Mouse (Mus musculus) left cerebral cortex, adult 2 months (tissue): ENCODE measurements around the gene Alcam. TPM values are rescaled to one million over a fixed set of nuclear protein-coding genes. Genes with fewer than 3 reads are reported as not detected.

Source experiments
- DNase-seq, 2 experiments: peaks; one replicate each; pipeline ENCODE4 v3.0.0; 2021 to 2022; ENCODE audit warnings: low spot score in 2 of 2, mixed read lengths in 1 of 2; ENCODE audit errors: extremely low spot score in 1 of 2
- H3K27ac ChIP-seq: fragments of 200-600 bp; 2 replicates; pipeline ENCODE4 v1.8.1; 2022
- H3K4me3 ChIP-seq: fragments of 200-600 bp; 2 replicates; pipeline ENCODE4 v1.8.1; 2022
- CTCF ChIP-seq: fragments of 200-600 bp; IDR thresholded peaks from 2 replicates; pipeline ENCODE4 v1.8.1; 2022; ENCODE audit warnings: antibody characterized with exemption, mild to moderate bottlenecking, moderate library complexity
- intact Hi-C: fragments of 180-260 bp; cut with DNase I; formaldehyde crosslinking; loops from one replicate; pipeline ENCODE4 v1.15.1; 2025
- total RNA-seq, 2 experiments: library from RNA; stranded (reverse); gene quantifications; 2 replicates each; pipeline ENCODE4 v1.2.3; 2021

Gene Alcam
- total RNA-seq, 2 experiments from 2014 or later = 176 to 178 TPM

- DNase-seq = no peak
- no peak overlapping the region for H3K27ac ChIP-seq
- H3K4me3 ChIP-seq = no peak overlapping the region
- intact Hi-C loops = no loop called here
- TF ChIP-seq CTCF = no peak
Observed at GRCm38 (mm10) chr16:52342694-52343466, 111.0 kb downstream of the Alcam start.

DNA sequence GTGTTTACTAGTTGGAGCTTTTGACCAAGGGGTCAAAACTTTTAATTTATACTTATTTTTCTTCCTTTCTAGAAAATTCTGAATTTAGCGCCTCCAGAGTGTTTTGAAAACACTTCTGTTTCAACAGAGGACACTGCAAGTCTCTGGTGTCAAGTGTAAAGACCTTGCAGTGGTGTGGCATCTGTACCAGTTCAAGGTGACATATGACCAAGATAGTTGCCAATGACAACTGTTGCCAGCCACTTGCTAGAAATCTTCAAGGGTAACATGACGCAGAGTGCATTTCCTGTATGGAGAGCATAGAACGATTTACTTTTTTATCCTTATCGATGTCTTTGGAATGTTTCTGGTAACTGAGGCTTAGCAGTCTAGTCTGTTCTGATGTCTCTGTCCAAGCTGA is 119.8 kb downstream of the Alcam start:
- intact Hi-C loops = no loop called here
- DNase-seq = no peak
- Histone ChIP-seq H3K27ac (no peak overlapping the region), H3K4me3 (no peak overlapping the region)
- no peak for TF ChIP-seq CTCF

DNA sequence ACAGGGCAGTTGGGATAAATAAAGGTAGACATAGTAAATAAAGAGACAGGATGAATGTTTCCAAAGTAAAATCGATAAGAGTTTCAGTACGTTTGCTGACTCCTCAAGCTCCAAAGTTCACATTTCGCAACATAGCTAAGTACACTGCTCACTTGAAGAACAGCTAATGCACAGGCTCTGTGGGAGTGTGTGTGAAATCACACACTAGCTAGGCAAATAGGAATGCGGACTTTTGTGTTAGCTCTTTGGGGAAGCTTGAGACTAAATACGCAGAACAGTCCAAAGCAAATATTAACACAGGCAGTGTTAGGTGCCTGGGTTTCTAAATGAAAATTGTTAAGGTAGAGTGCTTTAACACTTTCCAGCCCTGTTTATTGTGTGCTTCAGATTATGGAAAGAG is 120.2 kb downstream of the Alcam start:
- intact Hi-C loops = no loop called here
- no peak overlapping the region for H3K27ac ChIP-seq

GRCm38 (mm10) chr16:52331341-52331830 is 122.5 kb downstream of the Alcam start:
- no peak for TF ChIP-seq CTCF
- H3K27ac ChIP-seq = no peak overlapping the region
- no peak for DNase-seq
- intact Hi-C loops = no loop called here
- no peak overlapping the region for H3K4me3 ChIP-seq

More for the DNA sequence above, 120.2 kb downstream of the Alcam start:
- no peak for TF ChIP-seq CTCF
- no peak overlapping the region for H3K4me3 ChIP-seq
- DNase-seq = no peak

- no peak for DNase-seq
- no peak for TF ChIP-seq CTCF
- intact Hi-C loops = no loop called here
- H3K27ac ChIP-seq = no peak overlapping the region
- H3K4me3 ChIP-seq = no peak overlapping the region
Observed at GRCm38 (mm10) chr16:52329420-52329819, 124.5 kb downstream of the Alcam start.

- Histone ChIP-seq H3K27ac (no peak overlapping the region), H3K4me3 (no peak overlapping the region)
- intact Hi-C loops = no loop called here
- no peak for TF ChIP-seq CTCF
- no peak for DNase-seq
Observed at GRCm38 (mm10) chr16:52319229-52319628, 134.6 kb downstream of the Alcam start.

GRCm38 (mm10) chr16:52311073-52311472 is 142.8 kb downstream of the Alcam start:
- Histone ChIP-seq H3K27ac (no peak overlapping the region), H3K4me3 (peak overlapping the region; percentile 32; the same call in 1 of the 2 replicates)
- DNase-seq = peak; percentile 60 to 84
- TF ChIP-seq CTCF = peak; percentile 94
- intact Hi-C loops = loop anchor here (1.0 kb wide), 1 partner anchor 142 kb away; no protein-coding TSS in a partner anchor

DNA sequence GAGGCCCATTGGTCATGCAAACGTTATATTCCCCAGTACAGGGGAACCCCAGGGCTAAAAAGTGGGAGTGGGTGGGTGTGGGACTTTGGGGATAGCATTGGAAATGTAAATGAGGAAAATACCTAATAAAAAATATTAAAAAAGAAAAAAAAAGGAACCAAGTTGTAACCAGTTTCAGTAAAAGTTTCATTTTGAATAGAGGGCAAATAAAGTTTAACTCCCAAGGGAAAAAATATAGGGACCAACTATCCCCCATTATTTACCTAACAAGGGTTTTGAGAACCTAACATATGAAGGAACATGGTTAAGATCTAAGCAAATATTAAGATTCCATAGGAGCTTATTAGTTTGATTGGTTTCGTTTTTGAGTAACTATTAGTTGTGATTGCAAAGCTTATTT is 146.9 kb downstream of the Alcam start:
- Histone ChIP-seq H3K4me3 (no peak overlapping the region), H3K27ac (no peak overlapping the region)
- TF ChIP-seq CTCF = no peak
- intact Hi-C loops = no loop called here
- no peak for DNase-seq

DNA sequence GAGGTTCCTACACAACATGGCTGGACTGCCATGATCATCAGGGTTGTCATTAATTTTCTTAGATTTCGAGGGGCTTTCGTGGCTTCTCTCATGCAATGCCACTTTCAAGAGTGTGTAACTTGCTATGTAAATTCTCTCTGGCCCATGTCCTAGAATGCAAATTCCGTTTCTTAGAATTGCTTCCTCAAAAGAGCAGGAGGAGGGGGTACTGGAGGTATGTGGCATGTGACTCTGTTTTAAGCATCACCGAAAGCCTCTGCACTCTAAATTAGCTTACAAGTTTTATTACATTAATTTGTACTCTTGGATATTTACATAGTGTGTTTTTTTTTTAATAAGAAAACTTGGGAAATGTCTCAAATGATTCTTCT is 150.4 kb downstream of the Alcam start:
- no peak for DNase-seq
- intact Hi-C loops = no loop called here
- TF ChIP-seq CTCF = no peak
- Histone ChIP-seq H3K4me3 (no peak overlapping the region), H3K27ac (no peak overlapping the region)

DNA sequence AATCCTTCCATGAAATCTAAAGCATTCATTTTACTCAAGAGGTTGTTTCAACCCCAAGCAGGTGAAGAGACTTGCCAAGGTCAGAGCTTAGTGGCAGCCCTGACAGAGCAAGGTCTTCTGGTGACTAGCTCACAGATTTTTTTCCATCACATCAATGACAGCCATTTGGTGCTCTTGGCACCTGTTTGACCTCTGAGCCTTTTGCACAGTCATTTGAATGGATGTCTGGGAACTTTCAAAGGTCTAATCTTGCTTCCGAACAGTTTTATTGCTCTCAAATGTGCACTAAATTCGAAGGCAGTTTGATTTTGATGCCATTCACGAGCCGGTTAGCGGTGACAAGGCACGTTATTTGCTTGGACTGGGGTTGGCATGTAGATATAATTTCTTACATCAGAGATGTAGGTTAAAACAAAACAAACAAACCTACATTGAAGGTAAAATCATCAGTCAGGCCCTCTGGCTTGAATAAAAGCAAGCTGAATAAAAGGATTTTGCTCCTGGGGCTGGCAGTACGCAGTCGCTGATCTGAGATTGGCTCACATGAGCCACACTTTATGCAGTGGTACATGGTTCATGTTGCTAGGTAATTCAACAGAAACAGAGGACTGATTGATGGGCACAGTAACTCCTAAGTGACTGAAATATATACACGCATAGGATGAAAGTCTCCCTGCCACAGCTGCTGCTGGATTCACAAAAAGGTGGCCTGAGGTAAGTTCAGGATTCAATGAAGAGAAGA is 150.9 kb downstream of the Alcam start:
- Histone ChIP-seq H3K27ac (no peak overlapping the region), H3K4me3 (no peak overlapping the region)
- no peak for DNase-seq
- intact Hi-C loops = no loop called here
- TF ChIP-seq CTCF = no peak

DNA sequence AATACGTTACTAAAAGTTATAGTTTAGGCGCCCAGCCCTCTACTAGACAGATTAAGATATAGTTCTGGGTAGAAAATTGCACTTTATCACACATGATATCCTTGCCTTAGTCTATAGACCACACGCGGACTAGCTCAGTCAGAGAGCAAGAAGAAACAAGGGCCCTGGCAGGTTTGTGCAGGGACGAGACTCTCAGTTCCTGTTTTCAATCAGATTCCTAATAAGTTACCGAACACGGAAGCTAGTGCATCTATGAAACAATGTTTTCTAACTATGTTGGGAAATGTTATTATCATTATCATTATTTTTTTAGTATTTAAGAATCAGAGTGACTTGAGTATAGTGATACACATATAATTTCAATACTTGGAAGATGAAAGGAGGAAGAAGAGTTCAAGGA is 152.1 kb downstream of the Alcam start:
- intact Hi-C loops = no loop called here
- DNase-seq = no peak
- no peak for TF ChIP-seq CTCF
- Histone ChIP-seq H3K27ac (no peak overlapping the region), H3K4me3 (no peak overlapping the region)

DNA sequence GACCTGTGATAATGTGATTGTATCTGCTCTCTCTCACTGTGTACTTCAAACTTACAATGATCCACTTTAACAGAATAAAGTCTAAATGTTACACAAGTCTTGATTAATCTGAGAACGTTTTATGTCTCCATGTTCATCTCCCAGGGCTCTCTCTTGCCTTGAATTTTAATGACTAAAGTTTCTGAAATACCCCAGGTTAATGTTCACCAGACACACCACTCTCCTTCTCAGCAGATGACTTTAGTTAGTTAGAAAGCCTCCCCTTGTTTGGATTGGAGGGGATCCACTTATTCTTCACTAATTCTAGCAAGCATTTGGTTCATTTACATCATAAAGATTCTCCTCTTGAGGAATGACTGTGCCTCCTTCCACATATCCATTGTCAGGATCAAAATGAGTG is 157.5 kb downstream of the Alcam start:
- Histone ChIP-seq H3K27ac (no peak overlapping the region), H3K4me3 (no peak overlapping the region)
- intact Hi-C loops = no loop called here
- no peak for TF ChIP-seq CTCF
- DNase-seq = no peak

DNA sequence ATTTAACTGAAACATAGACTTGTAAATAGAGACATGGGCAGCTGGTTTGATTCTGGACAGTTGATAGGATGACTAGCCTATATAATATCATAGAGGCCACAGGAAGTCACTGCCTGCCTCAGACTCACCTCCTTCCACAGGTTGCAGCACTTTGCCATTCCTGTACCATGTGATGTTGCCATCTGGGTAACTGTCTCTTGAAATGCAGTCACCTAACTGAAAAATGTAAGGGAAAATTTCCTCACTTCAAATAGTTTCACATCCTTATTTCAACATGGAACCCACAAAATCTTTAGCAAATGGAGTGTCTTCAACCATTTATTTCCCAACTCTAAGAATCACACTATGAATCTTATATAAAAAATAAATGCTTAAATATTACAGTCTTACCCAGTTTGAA is 158.3 kb downstream of the Alcam start:
- DNase-seq = no peak
- H3K4me3 ChIP-seq = no peak overlapping the region
- intact Hi-C loops = no loop called here
- TF ChIP-seq CTCF = no peak
- no peak overlapping the region for H3K27ac ChIP-seq
